Mouse (Mus musculus) small intestine, adult 2 months (tissue): ENCODE data around the gene Crybb1.

Source experiments
- CTCF ChIP-seq: fragments of 200-500 bp; IDR thresholded peaks from 2 replicates; pipeline ENCODE4 v1.5.1; 2012; ENCODE audit warnings: low read depth, mild to moderate bottlenecking, control low read depth, inconsistent platforms, low read length, moderate library complexity, mixed read lengths; ENCODE audit not compliant: insufficient replicate concordance, insufficient read length; ENCODE audit errors: extremely low read depth
- POLR2A ChIP-seq: fragments of 200-500 bp; IDR thresholded peaks from 2 replicates; pipeline ENCODE4 v1.6.1; 2012; ENCODE audit warnings: low read depth, mild to moderate bottlenecking, control low read depth, inconsistent platforms, low read length, moderate library complexity

GRCm38 (mm10) chr5:112265110-112265509 is 9.5 kb downstream of the Crybb1 start:
- TF ChIP-seq POLR2A = no peak
- TF ChIP-seq CTCF = no peak
